Mouse (Mus musculus) testis, adult 2 months (tissue): ENCODE data around the gene Alg9. TPM values are rescaled to one million over a fixed set of nuclear protein-coding genes. Genes with fewer than 3 reads are reported as not detected.

ENCODE experiments used
- H3K27ac ChIP-seq: fragments of 200-500 bp; 2 replicates; pipeline ENCODE4 v1.5.1; 2012; ENCODE audit warnings: low read depth, low read length; ENCODE audit not compliant: control insufficient read depth, insufficient read depth
- H3K27me3 ChIP-seq: fragments of 200-500 bp; 2 replicates; pipeline ENCODE4 v1.6.1; 2012; ENCODE audit warnings: mild to moderate bottlenecking, low read length, moderate library complexity; ENCODE audit not compliant: control insufficient read depth, insufficient read depth
- H3K36me3 ChIP-seq: fragments of 200-500 bp; 2 replicates; pipeline ENCODE4 v1.6.1; 2012; ENCODE audit warnings: mild to moderate bottlenecking, low read length; ENCODE audit not compliant: control insufficient read depth, insufficient read depth
- H3K4me1 ChIP-seq: fragments of 200-500 bp; 2 replicates; pipeline ENCODE4 v1.6.1; 2012; ENCODE audit warnings: low read length; ENCODE audit not compliant: control insufficient read depth, insufficient read depth
- H3K4me3 ChIP-seq: fragments of 200-500 bp; 2 replicates; pipeline ENCODE4 v1.5.1; 2012; ENCODE audit warnings: low read depth, mild to moderate bottlenecking, low read length, moderate library complexity, mixed read lengths; ENCODE audit not compliant: control insufficient read depth
- CTCF ChIP-seq: fragments of 200-500 bp; IDR thresholded peaks from 2 replicates; pipeline ENCODE4 v1.5.1; 2012; ENCODE audit warnings: low read depth, mild to moderate bottlenecking, inconsistent platforms, low read length, moderate library complexity; ENCODE audit not compliant: control insufficient read depth, insufficient read depth, insufficient replicate concordance
- POLR2A ChIP-seq: fragments of 200-500 bp; IDR thresholded peaks from 2 replicates; pipeline ENCODE4 v1.6.1; 2012; ENCODE audit warnings: low read depth, mild to moderate bottlenecking, inconsistent platforms, low read length, moderate library complexity; ENCODE audit not compliant: control insufficient read depth
- polyA plus RNA-seq: library from polyadenylated mRNA; depleted of rRNA; stranded (reverse); fragments of >200 nt; gene quantifications from 2 replicates; pipeline ENCODE4 v1.2.3, GENCODE M21; 2012

The Alg9 gene
- polyA plus RNA-seq, 1 experiment = 40.0 TPM

- Histone ChIP-seq H3K27ac (no peak within 1 kb of the TSS), H3K36me3 (no peaks in the 10 kb centered on the region), H3K27me3 (no peaks in the 10 kb centered on the region), H3K4me1 (peaks cover 14% of the 10 kb centered on the region), H3K4me3 (peak within 1 kb of the TSS; percentile 82)
- TF ChIP-seq CTCF = no peak
- TF ChIP-seq POLR2A = no peak
Observed at GRCm38 (mm10) chr9:50746214-50746677, 28.6 kb upstream of the Alg9 start, which contains the start of gene 2310030G06Rik. TSS of gene 2310030G06Rik (minus strand) at chr9:50746536.

- H3K27ac ChIP-seq = no peak overlapping the region
- no peak for TF ChIP-seq POLR2A
- TF ChIP-seq CTCF = no peak
- no peaks in the 10 kb centered on the region for H3K36me3 ChIP-seq
- peaks cover 21% of the 10 kb centered on the region for H3K4me1 ChIP-seq
- H3K4me3 ChIP-seq = no peak overlapping the region
- H3K27me3 ChIP-seq = no peaks in the 10 kb centered on the region
Observed at GRCm38 (mm10) chr9:50750706-50751105, 24.1 kb upstream of the Alg9 start.

- Histone ChIP-seq H3K4me1 (peaks cover 16% of the 10 kb centered on the region), H3K4me3 (peak within 1 kb of the TSS; percentile 48), H3K27ac (peak within 1 kb of the TSS; percentile 25; the same call in 1 of the 2 replicates), H3K36me3 (no peaks in the 10 kb centered on the region), H3K27me3 (no peaks in the 10 kb centered on the region)
- TF ChIP-seq CTCF = no peak
- no peak for TF ChIP-seq POLR2A
Observed at GRCm38 (mm10) chr9:50751323-50751722, 23.5 kb upstream of the Alg9 start, which contains the start of gene Cryab. TSS of gene Cryab (plus strand) at chr9:50751325.

GRCm38 (mm10) chr9:50752054-50752602 lies 22.7 kb upstream of the Alg9 start, which contains the start of gene Hspb2:
TSS of gene Hspb2 (minus strand) at chr9:50752354.
- Histone ChIP-seq H3K27ac (peak within 1 kb of the TSS; percentile 25; the same call in 1 of the 2 replicates), H3K36me3 (no peaks in the 10 kb centered on the region), H3K4me3 (peak within 1 kb of the TSS; percentile 48), H3K27me3 (no peaks in the 10 kb centered on the region), H3K4me1 (peaks cover 14% of the 10 kb centered on the region)
- TF ChIP-seq POLR2A (no peak), CTCF (no peak)

GRCm38 (mm10) chr9:50752784-50753615 lies 21.8 kb upstream of the Alg9 start:
- no peak for TF ChIP-seq CTCF
- no peak for TF ChIP-seq POLR2A
- Histone ChIP-seq H3K27me3 (no peaks in the 10 kb centered on the region), H3K36me3 (no peaks in the 10 kb centered on the region), H3K4me3 (peak overlapping the region; percentile 28), H3K27ac (no peak overlapping the region), H3K4me1 (peaks cover 13% of the 10 kb centered on the region)

GRCm38 (mm10) chr9:50753947-50754346 lies 20.9 kb upstream of the Alg9 start:
- Histone ChIP-seq H3K27me3 (no peaks in the 10 kb centered on the region), H3K36me3 (no peaks in the 10 kb centered on the region), H3K4me3 (no peak overlapping the region), H3K27ac (no peak overlapping the region), H3K4me1 (peaks cover 13% of the 10 kb centered on the region)
- TF ChIP-seq POLR2A (no peak), CTCF (no peak)

- TF ChIP-seq CTCF (no peak), POLR2A (no peak)
- peaks cover 4% of the 10 kb centered on the region for H3K4me1 ChIP-seq
- no peaks in the 10 kb centered on the region for H3K36me3 ChIP-seq
- no peak overlapping the region for H3K4me3 ChIP-seq
- H3K27ac ChIP-seq = no peak overlapping the region
- H3K27me3 ChIP-seq = no peaks in the 10 kb centered on the region
Observed at GRCm38 (mm10) chr9:50756711-50757110, 18.1 kb upstream of the Alg9 start.
